ENCODE assay signal across 15 mouse cellular contexts in the genomic region with DNA sequence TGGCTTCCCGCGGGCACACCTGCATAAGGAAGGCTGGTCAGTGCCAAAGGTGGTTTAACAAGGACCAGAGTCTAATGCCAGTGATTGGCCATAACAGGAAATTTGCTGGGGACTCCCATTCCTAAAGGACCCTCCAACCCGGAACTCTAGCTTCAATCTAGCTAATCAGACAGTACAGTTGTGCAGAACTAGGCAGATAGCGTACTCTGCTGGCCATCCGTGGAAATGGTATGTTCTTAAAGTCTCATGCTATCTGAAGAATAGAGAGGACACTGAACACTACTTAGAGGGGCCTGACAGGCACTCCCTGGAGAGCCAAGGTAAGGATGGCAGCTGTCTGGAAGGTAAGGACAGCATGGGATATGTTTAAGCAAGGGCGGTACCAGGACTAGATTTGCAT. TPM values are rescaled to one million over a fixed set of nuclear protein-coding genes. Genes with fewer than 3 reads are reported as not detected.
DNase-seq lines count a peak whose midpoint lies in the region; ATAC-seq lines count a peak whose summit lies in the region.
"Had no signal": no experiment of that assay in that cellular context is flagged by ENCODE, and none has a peak within 500 bp of the region (broad histone marks: within the 10 kb centered on the region; RNA-seq: fewer than 3 reads in every experiment).

No protein-coding gene starts in this region.

- no peak overlapping the region for H3K4me3 ChIP-seq in forebrain, embryonic 14.5 days (ENCODE audit: low read depth, low read length)
- H3K4me3 ChIP-seq in forebrain, embryonic 11.5 days (ENCODE audit: low read depth, low read length), result no peak overlapping the region
- H3K4me3 ChIP-seq: embryonic facial prominence, embryonic 12.5 days; heart, embryonic 10.5 days; liver, embryonic 13.5 days; midbrain, embryonic 10.5 days had no signal

- ATAC-seq in forebrain, embryonic 14.5 days, result no peak
- ATAC-seq in forebrain, embryonic 11.5 days (replicated peaks; ENCODE audit: low FRiP score), result no peak
- no peak for ATAC-seq in activated CD4-positive, CD25-positive, alpha-beta regulatory T cell, adult 4 months
- ATAC-seq: inflammation-experienced regulatory T-cells, adult 6 months had no signal

- H3K4me2 ChIP-seq in forebrain, embryonic 14.5 days (ENCODE audit: low read length), result no peak overlapping the region
- no peak overlapping the region for H3K4me2 ChIP-seq in forebrain, embryonic 11.5 days (ENCODE audit: low read depth, low read length, severe bottlenecking)
- H3K4me2 ChIP-seq: embryonic facial prominence, embryonic 12.5 days; liver, embryonic 13.5 days had no signal

- H3K27ac ChIP-seq in forebrain, embryonic 14.5 days (ENCODE audit: low read depth, low read length), result no peak overlapping the region
- no peak overlapping the region for H3K27ac ChIP-seq in forebrain, embryonic 11.5 days (ENCODE audit: low read depth, low read length)
- H3K27ac ChIP-seq: embryonic facial prominence, embryonic 12.5 days; heart, embryonic 10.5 days; liver, embryonic 13.5 days; midbrain, embryonic 10.5 days had no signal

- WGBS in forebrain, embryonic 14.5 days, result 82% methylated on average over 6 of the region's 6 CpGs
- WGBS in forebrain, embryonic 11.5 days, result 80% methylated on average over 6 of the region's 6 CpGs

- DNase-seq in forebrain, embryonic 14.5 days (ENCODE audit: low spot score), result peak; percentile 39
- no peak for DNase-seq in forebrain, embryonic 11.5 days (ENCODE audit: low spot score)
- DNase-seq in layer of hippocampus, postnatal 25 days (ENCODE audit: extremely low spot score in 1 of 2, low spot score in 1 of 2), result peak; percentile 9 to 54
- no peak for DNase-seq in layer of hippocampus, adult 9-10 months (ENCODE audit: low spot score)
- peak; percentile 37 for DNase-seq in A20 (ENCODE audit: low read depth, low spot score)
- peak; percentile 45 for DNase-seq in cerebellum, adult 8-10 months
- DNase-seq in spleen, postnatal 36 days (ENCODE audit: low spot score in 2 of 2), result no peak
- DNase-seq: B cell, adult 2 months; liver, embryonic 13.5 days; thymus, postnatal 14 days had no signal

- H3K9ac ChIP-seq in forebrain, embryonic 14.5 days (ENCODE audit: low read length), result no peak overlapping the region
- no peak overlapping the region for H3K9ac ChIP-seq in forebrain, embryonic 11.5 days (ENCODE audit: low read length)
- H3K9ac ChIP-seq: embryonic facial prominence, embryonic 12.5 days; liver, embryonic 13.5 days had no signal

- no peaks in the 10 kb centered on the region for H3K27me3 ChIP-seq in forebrain, embryonic 14.5 days (replicated peaks; ENCODE audit: control insufficient read depth, insufficient read depth, low read length)
- no peaks in the 10 kb centered on the region for H3K27me3 ChIP-seq in forebrain, embryonic 11.5 days (ENCODE audit: control insufficient read depth, insufficient read depth, low read length)
- H3K27me3 ChIP-seq: embryonic facial prominence, embryonic 12.5 days; liver, embryonic 13.5 days had no signal

- H3K36me3 ChIP-seq in forebrain, embryonic 14.5 days (ENCODE audit: control insufficient read depth, insufficient read depth, low read length), result peaks cover 35% of the 10 kb centered on the region
- peaks cover 12% of the 10 kb centered on the region for H3K36me3 ChIP-seq in forebrain, embryonic 11.5 days (ENCODE audit: control insufficient read depth, insufficient read depth, low read length)

- no peaks in the 10 kb centered on the region for H3K9me3 ChIP-seq in forebrain, embryonic 14.5 days (replicated peaks; ENCODE audit: control insufficient read depth, low read length)
- no peaks in the 10 kb centered on the region for H3K9me3 ChIP-seq in forebrain, embryonic 11.5 days (ENCODE audit: control insufficient read depth, low read length)
- H3K9me3 ChIP-seq: embryonic facial prominence, embryonic 12.5 days; heart, embryonic 10.5 days; liver, embryonic 13.5 days; midbrain, embryonic 10.5 days had no signal

- peaks cover 4% of the 10 kb centered on the region; the same call in 1 of the 2 replicates for H3K4me1 ChIP-seq in forebrain, embryonic 14.5 days (ENCODE audit: control insufficient read depth, insufficient read depth, low read length)
- H3K4me1 ChIP-seq in forebrain, embryonic 11.5 days (replicated peaks; ENCODE audit: control insufficient read depth, insufficient read depth, low read length), result peaks cover 8% of the 10 kb centered on the region

RNA-seq across cellular contexts. Expression of a gene that starts 8.8 kb away (rescaled TPM):
- 11.6 and 16.4 TPM in 2 replicates for polyA plus RNA-seq in forebrain, embryonic 14.5 days (2014; fragmentation: Nextera tagmentation; extraction: Ambion mirVana)
- polyA plus RNA-seq in forebrain, embryonic 11.5 days (2014; fragmentation: Nextera tagmentation; extraction: Ambion mirVana), result 43.8 and 44.3 TPM in 2 replicates
- 1 to 10 TPM; 8.8 to 8.9 TPM for total RNA-seq in layer of hippocampus, postnatal 25 days (2021)
- 1 to 10 TPM; 1.7 to 3.4 TPM for polyA plus RNA-seq in activated CD4-positive, CD25-positive, alpha-beta regulatory T cell, adult 4 months (2017; shearing (Covaris generic))

RNA-seq across cellular contexts. Expression of a gene that starts 17.1 kb away (rescaled TPM):
- 42.0 and 49.1 TPM in 2 replicates for polyA plus RNA-seq in forebrain, embryonic 14.5 days (2014; fragmentation: Nextera tagmentation; extraction: Ambion mirVana)
- 47.3 and 54.1 TPM in 2 replicates for polyA plus RNA-seq in forebrain, embryonic 11.5 days (2014; fragmentation: Nextera tagmentation; extraction: Ambion mirVana)
- 100 to 1,000 TPM; 204 to 221 TPM for total RNA-seq in layer of hippocampus, postnatal 25 days (2021)
- polyA plus RNA-seq in activated CD4-positive, CD25-positive, alpha-beta regulatory T cell, adult 4 months (2017; shearing (Covaris generic)), result 1 to 10 TPM; 5.2 to 8.0 TPM

RNA-seq across cellular contexts. Expression of a gene that starts 27.0 kb away (rescaled TPM):
- polyA plus RNA-seq in forebrain, embryonic 14.5 days (2014; fragmentation: Nextera tagmentation; extraction: Ambion mirVana), result 1.4 and 2.1 TPM in 2 replicates
- polyA plus RNA-seq in forebrain, embryonic 11.5 days (2014; fragmentation: Nextera tagmentation; extraction: Ambion mirVana), result 0.31 and 0.47 TPM in 2 replicates
- 10 to 100 TPM; 76.9 to 78.3 TPM for total RNA-seq in layer of hippocampus, postnatal 25 days (2021)
- polyA plus RNA-seq in activated CD4-positive, CD25-positive, alpha-beta regulatory T cell, adult 4 months (2017; shearing (Covaris generic)), result not detected
- polyA plus RNA-seq: inflammation-experienced regulatory T-cells, adult 6 months had no signal

RNA-seq across cellular contexts. Expression of a gene that starts 43.5 kb away (rescaled TPM):
- polyA plus RNA-seq in forebrain, embryonic 14.5 days (2014; fragmentation: Nextera tagmentation; extraction: Ambion mirVana), result 0.44 and 0.59 TPM in 2 replicates
- polyA plus RNA-seq in forebrain, embryonic 11.5 days (2014; fragmentation: Nextera tagmentation; extraction: Ambion mirVana), result 0.45 and 0.92 TPM in 2 replicates
- total RNA-seq in layer of hippocampus, postnatal 25 days (2021), result 1 to 10 TPM; 1.9 to 2.1 TPM
- under 1 TPM; 0.22 to 0.42 TPM for polyA plus RNA-seq in activated CD4-positive, CD25-positive, alpha-beta regulatory T cell, adult 4 months (2017; shearing (Covaris generic))

Comparison
In these comparisons a context has a peak if more than half of its experiments do, and no peak if none do; other contexts are left out.
1. DNase-seq: peak in forebrain, embryonic 14.5 days (single experiment), layer of hippocampus, postnatal 25 days (2 of 2), A20 (single experiment) and cerebellum, adult 8-10 months (single experiment); none in forebrain, embryonic 11.5 days (single experiment), layer of hippocampus, adult 9-10 months (single experiment) and spleen, postnatal 36 days (0 of 2).